Mouse (Mus musculus): ENCODE data around the gene Nt5c2.
"Not testable (repeated sequence)": the region's sequence is repeated elsewhere in the genome, so short reads cannot be mapped to it uniquely, and the experiment has no call there.

The Nt5c2 gene

DNA sequence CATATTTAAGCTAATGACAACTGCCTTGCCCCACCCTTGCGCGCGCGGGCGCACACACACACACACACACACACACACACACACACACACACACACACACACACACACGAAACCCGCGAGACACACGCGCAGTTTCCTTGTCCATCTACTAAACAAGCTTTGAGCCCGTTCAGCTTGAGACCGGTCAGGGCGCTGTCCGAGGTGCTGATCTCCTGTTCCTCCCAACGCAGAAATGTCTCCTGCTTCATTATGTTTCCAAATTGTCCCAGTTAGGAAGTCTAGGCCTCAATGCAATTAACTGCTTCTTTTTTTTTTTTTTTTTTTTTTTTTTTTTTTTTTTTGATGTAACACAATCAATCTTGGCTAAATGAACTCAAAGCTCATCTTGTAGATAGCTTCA, 1.5 kb upstream of the Nt5c2 start:
- DNase-seq (ENCODE audit: low spot score): peak; percentile 74

GRCm38 (mm10) chr19:47015965-47016364, 1.0 kb upstream of the Nt5c2 start:
- DNase-seq (ENCODE audit: low spot score): no peak

- DNase-seq (ENCODE audit: low spot score): no peak
These were observed 443 bp upstream of the Nt5c2 start for GRCm38 (mm10) chr19:47015396-47015795.

DNA sequence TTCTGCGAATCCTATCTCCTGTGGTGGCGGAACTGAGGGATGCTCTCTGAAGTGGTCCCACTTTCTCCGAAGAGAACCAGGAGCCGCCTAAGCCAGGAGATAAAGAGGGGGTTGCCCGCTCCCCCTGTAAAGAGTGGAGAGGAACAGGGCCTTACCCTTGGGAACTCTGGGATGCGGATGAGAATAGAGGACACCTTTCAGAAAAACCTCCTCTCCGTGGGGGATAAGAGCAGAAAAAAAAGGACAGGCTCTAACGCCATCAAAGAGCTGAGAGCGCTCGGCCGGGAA, 850 bp downstream of the Nt5c2 start:
- DNase-seq (ENCODE audit: low spot score): no peak

DNA sequence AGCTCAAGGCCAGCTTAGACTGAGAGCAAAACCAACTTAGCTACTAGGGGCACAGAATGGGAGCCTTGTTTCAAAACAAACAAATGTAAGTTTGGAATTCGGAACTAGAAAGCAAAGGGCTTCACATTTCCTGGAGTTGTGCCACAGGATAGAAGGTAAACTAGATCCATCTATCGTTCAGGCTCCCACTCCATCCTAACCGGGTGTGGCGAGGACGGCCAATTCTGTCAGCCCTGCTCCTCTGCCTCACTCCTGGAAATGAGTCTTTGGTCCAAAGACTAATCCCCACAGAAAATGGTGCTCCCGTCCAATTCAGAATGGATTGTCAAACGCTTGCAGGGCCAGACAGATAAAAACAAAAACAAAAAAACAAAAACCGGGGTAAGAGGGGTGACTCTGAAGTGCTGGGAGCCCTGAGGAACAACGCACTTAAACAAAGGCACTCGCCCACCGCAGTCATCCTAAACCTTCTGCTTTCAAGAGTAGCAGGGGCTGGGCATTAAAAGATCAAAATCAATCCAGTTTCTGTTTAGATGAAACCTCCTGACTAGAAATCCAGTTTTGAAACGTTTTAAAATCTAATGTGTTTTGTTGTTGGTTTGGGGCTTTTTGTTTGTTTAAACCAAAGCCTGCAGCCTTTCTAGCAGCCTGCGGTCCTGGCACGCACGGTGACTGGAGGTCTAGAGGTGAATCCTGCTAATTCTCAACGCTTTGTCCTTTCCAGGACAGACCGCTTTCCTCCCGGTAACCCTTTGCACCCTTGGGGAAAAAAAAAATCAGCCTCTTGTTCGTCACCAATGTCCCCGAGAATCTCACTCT, 1.4 kb downstream of the Nt5c2 start:
- no peak for DNase-seq (ENCODE audit: low spot score)

GRCm38 (mm10) chr19:47012521-47013130, 2.3 kb downstream of the Nt5c2 start:
- DNase-seq (ENCODE audit: low spot score): no peak

- DNase-seq (ENCODE audit: low spot score): no peak
These were observed 5.0 kb downstream of the Nt5c2 start for GRCm38 (mm10) chr19:47009943-47010342.

GRCm38 (mm10) chr19:47009420-47009819, 5.5 kb downstream of the Nt5c2 start:
- DNase-seq (ENCODE audit: low spot score): no peak

DNA sequence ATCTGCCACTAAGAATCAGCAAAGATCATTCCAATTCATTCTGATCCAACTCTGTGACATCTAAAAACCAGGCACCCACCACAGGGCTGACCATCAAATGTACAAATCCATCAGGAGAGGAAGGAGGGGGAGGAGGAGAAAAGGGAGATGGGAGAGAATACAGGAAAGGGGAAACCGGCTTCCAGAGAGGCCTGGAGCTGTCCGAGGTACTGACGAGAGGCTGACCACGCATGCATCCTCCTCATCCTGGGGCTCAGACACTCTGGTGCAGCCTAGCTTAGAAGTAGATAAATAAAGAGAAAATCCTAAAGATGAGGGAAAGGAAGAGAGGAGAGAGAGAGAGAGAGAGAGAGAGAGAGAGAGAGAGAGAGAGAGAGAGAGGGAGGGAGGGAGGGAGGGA, 8.6 kb downstream of the Nt5c2 start:
- peak; percentile 12 for DNase-seq (ENCODE audit: low spot score)

- DNase-seq (ENCODE audit: low spot score): no peak
These were observed 9.1 kb downstream of the Nt5c2 start for GRCm38 (mm10) chr19:47005873-47006272.

GRCm38 (mm10) chr19:47003742-47004511, 11.0 kb downstream of the Nt5c2 start:
- DNase-seq (ENCODE audit: low spot score): no peak

DNA sequence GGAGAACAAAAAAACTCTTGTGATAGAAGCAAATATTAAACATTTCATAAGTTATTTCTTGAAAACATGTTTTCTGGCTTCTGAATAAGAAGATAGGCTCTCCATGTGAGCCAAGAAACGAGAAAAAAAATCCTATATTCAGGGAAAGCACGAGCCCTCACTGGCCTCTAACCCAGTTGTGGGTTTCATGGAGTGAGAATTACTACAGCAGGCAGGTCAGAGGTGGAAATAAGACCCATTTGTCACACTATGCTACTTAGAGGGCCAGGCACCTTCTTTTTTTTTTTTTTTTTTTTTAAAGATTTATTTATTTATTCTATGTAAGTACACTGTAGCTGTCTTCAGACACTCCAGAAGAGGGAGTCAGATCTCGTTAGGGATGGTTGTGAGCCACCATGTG, 14.6 kb downstream of the Nt5c2 start:
- DNase-seq (ENCODE audit: low spot score): not testable (repeated sequence)

- DNase-seq (ENCODE audit: low spot score): no peak
These were observed 15.2 kb downstream of the Nt5c2 start for GRCm38 (mm10) chr19:46999753-47000152.

- DNase-seq (ENCODE audit: low spot score): no peak
These were observed 16.0 kb downstream of the Nt5c2 start for GRCm38 (mm10) chr19:46998953-46999352.

DNA sequence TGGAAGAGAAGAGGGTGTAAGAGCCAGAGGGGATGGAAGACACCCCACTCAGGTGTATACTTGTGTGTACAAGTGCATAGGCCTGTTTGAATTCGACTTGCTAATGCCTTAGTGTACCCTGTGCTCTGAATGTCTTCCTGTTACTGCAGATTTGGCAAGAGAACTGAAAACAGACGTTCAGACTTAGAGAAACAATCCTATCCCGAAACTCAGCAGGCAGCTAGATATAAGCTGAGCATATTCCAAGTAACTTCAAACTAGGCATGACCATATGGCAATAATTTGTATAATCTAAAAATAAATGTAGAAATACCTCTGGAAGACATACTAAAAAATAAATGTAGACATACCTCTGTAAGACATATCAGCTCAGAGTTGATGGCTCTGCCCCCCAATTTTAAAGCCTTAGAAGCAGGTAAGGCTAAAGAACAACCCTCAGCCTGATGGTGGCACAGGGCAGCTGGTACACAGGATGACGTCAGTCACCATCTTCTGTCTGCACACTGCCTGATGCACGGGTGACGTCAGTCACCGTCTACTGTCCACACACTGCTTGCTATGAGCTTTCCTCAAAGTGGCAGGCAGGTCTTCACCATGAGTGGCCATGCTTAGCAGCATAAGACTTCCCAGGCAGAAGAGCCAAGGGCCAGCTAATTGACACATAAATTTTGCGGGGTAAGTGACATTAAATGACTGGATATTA, 16.6 kb downstream of the Nt5c2 start:
- DNase-seq (ENCODE audit: low spot score): no peak

DNA sequence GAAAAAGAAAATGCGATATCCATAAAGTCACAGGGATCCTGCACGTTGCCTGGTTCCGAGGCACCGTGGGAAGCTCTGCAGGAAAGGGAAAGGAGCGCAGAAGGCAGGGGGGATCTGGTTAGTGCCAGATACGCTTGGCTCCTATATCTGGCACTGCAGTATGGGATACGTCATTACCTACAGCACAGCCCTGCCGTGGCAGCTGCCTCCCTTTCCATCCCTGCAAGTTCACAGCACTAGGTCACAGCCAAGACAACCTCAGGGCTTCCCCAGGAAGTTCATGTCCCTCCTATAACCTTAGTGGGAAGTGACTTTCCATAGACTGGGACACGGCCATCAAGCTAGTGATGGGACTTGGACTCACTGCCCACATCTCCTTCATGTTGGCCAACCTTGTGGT, 18.9 kb downstream of the Nt5c2 start:
- DNase-seq (ENCODE audit: low spot score): no peak

DNA sequence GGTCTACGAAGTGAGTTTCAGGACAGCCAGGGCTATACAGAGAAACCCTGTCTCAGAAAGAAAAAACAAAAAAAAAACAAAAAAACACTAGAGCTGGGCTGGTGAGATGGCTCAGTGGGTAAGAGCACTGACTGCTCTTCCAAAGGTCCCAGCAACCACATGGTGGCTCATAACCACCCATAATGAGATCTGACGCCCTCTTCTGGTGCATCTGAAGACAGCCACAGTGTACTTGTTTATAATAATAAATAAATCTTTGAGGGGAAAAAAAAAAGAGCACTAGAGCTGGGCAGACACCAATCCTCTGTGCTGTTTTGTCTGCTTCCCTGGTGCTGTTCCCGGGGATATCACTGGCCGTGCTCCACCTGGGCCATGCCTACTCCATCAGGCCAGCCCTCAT, 22.6 kb downstream of the Nt5c2 start:
- not testable (repeated sequence) for DNase-seq (ENCODE audit: low spot score)

GRCm38 (mm10) chr19:46991145-46991544, 23.8 kb downstream of the Nt5c2 start:
- peak; percentile 87 for DNase-seq (ENCODE audit: low spot score)

GRCm38 (mm10) chr19:46990625-46991024, 24.3 kb downstream of the Nt5c2 start:
- not testable (repeated sequence) for DNase-seq (ENCODE audit: low spot score)

GRCm38 (mm10) chr19:46990153-46990518, 24.8 kb downstream of the Nt5c2 start:
- no peak for DNase-seq (ENCODE audit: low spot score)

GRCm38 (mm10) chr19:46989479-46990152, 25.3 kb downstream of the Nt5c2 start:
- DNase-seq (ENCODE audit: low spot score): no peak

Measured in lung, postnatal 25 days (tissue).